Mouse (Mus musculus) layer of hippocampus, postnatal 36 days (tissue): Measurements from ENCODE around the gene Cdc42ep2. TPM values are rescaled to one million over a fixed set of nuclear protein-coding genes. Genes with fewer than 3 reads are reported as not detected.

Source experiments
- DNase-seq, 2 experiments: peaks; one replicate each; pipeline ENCODE4 v3.0.0; 2022
- total RNA-seq, 2 experiments: library from RNA; stranded (reverse); gene quantifications; 2 replicates each; pipeline ENCODE4 v1.2.3; 2021

Cdc42ep2 gene
- total RNA-seq, 2 experiments from 2014 or later = 4.4 to 5.5 TPM

- DNase-seq = no peak
Measured at GRCm38 (mm10) chr19:5940656-5941055, 16.0 kb upstream of the Cdc42ep2 start.

GRCm38 (mm10) chr19:5940173-5940572, 15.6 kb upstream of the Cdc42ep2 start:
- no peak for DNase-seq

- no peak for DNase-seq
Measured at GRCm38 (mm10) chr19:5939715-5940114, 15.1 kb upstream of the Cdc42ep2 start.

GRCm38 (mm10) chr19:5938516-5938915, 13.9 kb upstream of the Cdc42ep2 start:
- DNase-seq = no peak

GRCm38 (mm10) chr19:5937836-5938406, 13.3 kb upstream of the Cdc42ep2 start:
- DNase-seq = no peak

GRCm38 (mm10) chr19:5937095-5937835, 12.6 kb upstream of the Cdc42ep2 start:
- DNase-seq = no peak

GRCm38 (mm10) chr19:5935691-5936090, 11.1 kb upstream of the Cdc42ep2 start:
- no peak for DNase-seq

GRCm38 (mm10) chr19:5935266-5935665, 10.7 kb upstream of the Cdc42ep2 start:
- DNase-seq = no peak

- no peak for DNase-seq
Measured at GRCm38 (mm10) chr19:5929634-5930596, 5.3 kb upstream of the Cdc42ep2 start.

GRCm38 (mm10) chr19:5928546-5928945, 3.9 kb upstream of the Cdc42ep2 start:
- no peak for DNase-seq

GRCm38 (mm10) chr19:5928104-5928503, 3.5 kb upstream of the Cdc42ep2 start:
- no peak for DNase-seq

- DNase-seq = no peak
Measured at GRCm38 (mm10) chr19:5927532-5927931, 2.9 kb upstream of the Cdc42ep2 start.

GRCm38 (mm10) chr19:5927026-5927425, 2.4 kb upstream of the Cdc42ep2 start:
- DNase-seq = no peak

- DNase-seq = no peak
Measured at GRCm38 (mm10) chr19:5925311-5925855, 767 bp upstream of the Cdc42ep2 start.

GRCm38 (mm10) chr19:5923990-5924712, 465 bp downstream of the Cdc42ep2 start:
- peak; percentile 82 to 85 for DNase-seq

- DNase-seq = no peak
Measured at GRCm38 (mm10) chr19:5922963-5923362, 1.7 kb downstream of the Cdc42ep2 start.

GRCm38 (mm10) chr19:5922119-5922942, 2.3 kb downstream of the Cdc42ep2 start:
- DNase-seq = no peak

- DNase-seq = no peak
Measured at GRCm38 (mm10) chr19:5921715-5922114, 2.9 kb downstream of the Cdc42ep2 start.

- DNase-seq = no peak
Measured at GRCm38 (mm10) chr19:5913007-5913719, 11.5 kb downstream of the Cdc42ep2 start, which contains the start of gene Dpf2. TSS of gene Dpf2 (minus strand) at chr19:5913010.
